In genomic region chr10:93938844-93939271, GRCm38 (mm10) we compare ENCODE assay signal across 16 mouse cellular contexts. TPM values are rescaled to one million over a fixed set of nuclear protein-coding genes. Genes with fewer than 3 reads are reported as not detected.
DNase-seq lines count a peak whose midpoint lies in the region; TF ChIP-seq lines count a peak whose summit lies in the region.
"Had no signal": no experiment of that assay in that cellular context is flagged by ENCODE, and none has a peak within 500 bp of the region (broad histone marks: within the 10 kb centered on the region; RNA-seq: fewer than 3 reads in every experiment).

No protein-coding gene starts in this region.

- WGBS in cerebellum, adult 2 months: 18% methylated on average over 20 of the region's 20 CpGs
- WGBS in hindbrain, embryonic 10.5 days: 93% methylated on average over 20 of the region's 20 CpGs

- no peak overlapping the region for H3K27ac ChIP-seq in cerebellum, adult 2 months (ENCODE audit: insufficient read depth, low read length)
- H3K27ac ChIP-seq in hindbrain, embryonic 10.5 days: no peak overlapping the region
- H3K27ac ChIP-seq: heart, embryonic 13.5 days; hindbrain, embryonic 15.5 days; liver, embryonic 13.5 days; neural tube, embryonic 13.5 days had no signal

- no peaks in the 10 kb centered on the region for H3K9me3 ChIP-seq in hindbrain, embryonic 10.5 days
- H3K9me3 ChIP-seq: heart, embryonic 13.5 days; hindbrain, embryonic 15.5 days; liver, embryonic 13.5 days; neural tube, embryonic 13.5 days had no signal

- no peaks in the 10 kb centered on the region for H3K36me3 ChIP-seq in splenic B cell, adult 2 months (ENCODE audit: control insufficient read depth, insufficient read depth, low read length, poor library complexity, severe bottlenecking)
- no peaks in the 10 kb centered on the region for H3K36me3 ChIP-seq in hindbrain, embryonic 10.5 days
- H3K36me3 ChIP-seq: heart, embryonic 13.5 days; hindbrain, embryonic 15.5 days; liver, embryonic 13.5 days; neural tube, embryonic 13.5 days had no signal

- peak; percentile 9 for DNase-seq in cerebellum, adult 11 months
- no peak for DNase-seq in cerebellum, adult 11-12 months
- peak; percentile 74 for DNase-seq in CD4-positive helper T cell, adult 2 months (ENCODE audit: low read depth, low spot score)
- DNase-seq in cerebellum, adult 2 months: peak; percentile 38 to 49
- DNase-seq in splenic B cell, adult 2 months (ENCODE audit: low read depth, low spot score): peak; percentile 34
- no peak for DNase-seq in kidney, postnatal 4 days
- no peak for DNase-seq in testis, postnatal 10 days (ENCODE audit: low spot score)
- no peak for DNase-seq in hindbrain, embryonic 10.5 days (ENCODE audit: low spot score)
- DNase-seq: gastrocnemius, postnatal 36 days; kidney, adult 9 months; liver, embryonic 13.5 days; lung, postnatal 36 days; midbrain, embryonic 14.5 days had no signal

- no peaks in the 10 kb centered on the region for H3K27me3 ChIP-seq in cerebellum, adult 2 months (ENCODE audit: control insufficient read depth, insufficient read depth, low read length)
- H3K27me3 ChIP-seq in splenic B cell, adult 2 months (ENCODE audit: control insufficient read depth, insufficient read depth, low read length, poor library complexity, severe bottlenecking): no peaks in the 10 kb centered on the region
- H3K27me3 ChIP-seq in hindbrain, embryonic 10.5 days (ENCODE audit: insufficient read depth, poor library complexity, severe bottlenecking): no peaks in the 10 kb centered on the region
- H3K27me3 ChIP-seq: heart, embryonic 13.5 days; hindbrain, embryonic 15.5 days; liver, embryonic 13.5 days; neural tube, embryonic 13.5 days had no signal

- TF ChIP-seq POLR2A in cerebellum, adult 2 months (IDR thresholded peaks at IDR 0.05; ENCODE audit: borderline replicate concordance, insufficient read depth, low read length): no peak

- H3K4me3 ChIP-seq in cerebellum, adult 2 months (replicated peaks; ENCODE audit: insufficient read depth, low read depth, low read length): peak overlapping the region; percentile 57
- no peak overlapping the region for H3K4me3 ChIP-seq in hindbrain, embryonic 10.5 days
- H3K4me3 ChIP-seq: heart, embryonic 13.5 days; hindbrain, embryonic 15.5 days; liver, embryonic 13.5 days; neural tube, embryonic 13.5 days had no signal

- no peaks in the 10 kb centered on the region for H3K4me1 ChIP-seq in cerebellum, adult 2 months (ENCODE audit: control insufficient read depth, insufficient read depth, low read length)
- H3K4me1 ChIP-seq in hindbrain, embryonic 10.5 days (replicated peaks): no peaks in the 10 kb centered on the region
- H3K4me1 ChIP-seq: hindbrain, embryonic 15.5 days; liver, embryonic 13.5 days had no signal

- TF ChIP-seq CTCF in cerebellum, adult 2 months (IDR thresholded peaks at IDR 0.05; ENCODE audit: borderline replicate concordance, insufficient read depth, low read depth, low read length): no peak

RNA-seq across cellular contexts. Expression of gene Metap2, which starts 42.0 kb away (rescaled TPM):
- polyA plus RNA-seq in cerebellum, adult 2 months (2012; rRNA removed): 115 and 131 TPM in 2 replicates
- polyA plus RNA-seq in hindbrain, embryonic 10.5 days (2016; fragmentation: Nextera tagmentation; extraction: Ambion mirVana): 198 and 220 TPM in 2 replicates

Comparison
In these comparisons a context has a peak if more than half of its experiments do, and no peak if none do; other contexts are left out.
1. DNase-seq: peak in cerebellum, adult 11 months (single experiment), CD4-positive helper T cell, adult 2 months (single experiment), cerebellum, adult 2 months (2 of 2) and splenic B cell, adult 2 months (single experiment); none in cerebellum, adult 11-12 months (single experiment), kidney, postnatal 4 days (0 of 2), testis, postnatal 10 days (single experiment) and hindbrain, embryonic 10.5 days (single experiment).